Mouse (Mus musculus) MEL-GATA-1-ER (cell line): Measurements from ENCODE around the gene Eef2k.

ENCODE experiments used
- DNase-seq: peaks from one replicate; pipeline ENCODE4 v3.0.0-alpha.2; 2012; ENCODE audit warnings: low read depth; ENCODE audit errors: extremely low read depth

Eef2k gene

DNA sequence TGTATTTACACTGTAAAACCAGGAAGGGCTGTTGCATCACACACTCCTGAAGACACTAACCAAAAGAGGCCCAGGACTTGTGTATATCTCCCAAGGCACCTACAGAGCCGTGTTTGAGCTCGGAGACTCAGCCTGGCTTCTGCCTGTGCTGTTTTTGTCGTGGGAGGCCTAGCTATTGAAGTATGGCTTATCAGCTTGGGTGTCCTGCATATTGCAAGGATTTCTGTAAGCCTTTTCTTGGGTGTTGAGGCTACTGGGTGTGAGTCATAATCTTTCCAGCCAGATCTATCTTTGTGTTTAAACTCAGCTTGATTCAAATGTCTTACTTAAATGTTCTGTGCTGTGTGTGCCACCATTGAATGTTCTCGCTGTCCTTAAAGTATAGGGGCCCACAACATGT, 93.9 kb downstream of the Eef2k start:
- no peak for DNase-seq

DNA sequence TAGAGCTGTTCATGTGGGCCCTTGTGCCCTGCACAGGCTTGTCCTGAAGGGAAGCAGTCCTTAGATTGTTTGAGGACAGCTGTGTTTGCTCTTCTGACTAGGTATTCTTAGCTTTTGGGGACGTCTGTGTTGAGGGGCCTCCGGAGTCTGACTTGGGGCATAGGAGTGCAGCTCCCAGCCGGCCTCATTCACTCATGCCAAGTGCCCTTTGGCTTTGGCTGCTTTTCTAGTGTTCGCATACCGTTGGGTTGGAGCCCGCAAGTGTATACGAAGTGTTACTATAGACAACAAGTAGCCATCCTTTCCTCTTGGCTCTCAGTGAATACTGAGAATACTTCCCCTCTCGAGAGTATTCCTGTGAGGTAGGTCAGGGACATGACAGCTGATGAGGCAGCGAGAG, 95.6 kb downstream of the Eef2k start:
- DNase-seq: no peak

DNA sequence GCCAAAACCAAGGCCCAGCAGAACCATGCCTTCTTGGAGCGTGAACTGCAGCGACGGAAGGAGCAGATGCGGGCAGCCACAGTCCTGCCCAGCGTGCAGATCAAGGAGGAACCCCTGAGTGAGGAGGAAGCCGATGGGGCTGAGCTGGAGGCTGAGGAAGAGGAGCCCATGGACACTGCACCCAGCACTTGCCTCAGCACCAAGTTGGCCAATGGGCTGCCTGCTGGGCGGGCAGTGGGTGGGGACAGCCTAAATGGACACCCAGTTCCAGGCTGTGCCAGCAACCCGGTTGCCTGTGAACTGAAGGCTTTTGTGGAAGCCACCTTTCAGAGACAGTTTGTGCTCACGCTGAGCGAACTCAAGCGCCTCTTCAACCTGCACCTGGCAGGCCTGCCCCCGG, 97.7 kb downstream of the Eef2k start:
- no peak for DNase-seq

DNA sequence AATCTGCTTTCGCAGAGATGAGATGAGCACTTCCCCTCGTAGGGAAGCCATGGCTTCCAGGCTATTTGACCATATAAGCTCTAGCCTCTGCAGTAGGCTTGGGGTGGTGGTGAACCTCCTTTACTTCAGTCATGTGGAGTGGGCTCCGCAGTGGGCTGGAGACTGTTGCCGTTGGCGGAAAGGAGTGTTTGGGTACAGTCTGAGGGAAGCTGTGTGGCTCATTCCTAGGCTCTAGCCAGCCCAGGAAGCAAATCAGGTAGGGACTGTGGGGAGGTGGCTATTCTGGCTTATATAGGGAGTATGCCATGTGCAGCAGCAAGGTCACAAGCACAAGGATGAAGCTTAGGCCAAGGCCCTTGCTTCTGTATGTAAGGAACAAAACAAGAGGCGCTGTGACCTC, 98.6 kb downstream of the Eef2k start:
- DNase-seq: no peak

- DNase-seq: no peak
These were observed 99.9 kb downstream of the Eef2k start for GRCm38 (mm10) chr7:120942506-120942905.

DNA sequence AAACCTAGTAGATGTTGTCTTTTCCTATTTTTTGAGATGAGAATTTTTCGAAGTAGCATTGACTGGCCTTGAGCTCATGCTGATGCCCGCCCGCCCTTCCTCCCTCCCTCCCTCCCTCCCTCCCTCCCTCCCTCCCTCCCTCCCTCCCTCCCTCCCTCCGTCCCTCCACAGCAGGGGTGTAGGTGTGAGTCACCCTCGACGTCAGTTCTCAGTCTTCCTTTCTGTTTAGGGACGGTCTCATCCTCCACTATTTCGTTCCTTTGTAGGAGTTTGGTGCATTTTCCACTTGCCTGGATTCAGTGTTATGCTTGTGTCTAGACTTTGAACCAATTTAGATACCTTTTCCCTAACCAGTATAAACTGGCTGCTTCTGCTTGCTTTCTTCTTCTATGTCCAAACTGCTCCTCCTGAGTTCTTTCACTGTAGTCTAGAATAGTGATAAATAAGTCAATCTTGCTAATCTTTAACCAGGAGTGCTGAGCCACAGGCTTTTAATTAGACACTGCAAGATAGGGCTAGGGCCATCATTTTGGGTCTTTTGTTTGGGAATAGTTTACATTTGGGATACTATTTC, 101.4 kb downstream of the Eef2k start:
- DNase-seq: no peak

GRCm38 (mm10) chr7:120953591-120953990, 111.0 kb downstream of the Eef2k start:
- peak; percentile 18 for DNase-seq
